Mouse (Mus musculus) cerebellum, postnatal 36 days (tissue): ENCODE data around the gene Pdia6.

Source experiments
- DNase-seq, 2 experiments: peaks; one replicate each; pipeline ENCODE4 v3.0.0; 2021 to 2022; ENCODE audit warnings: mixed read lengths in 2 of 2

Pdia6 gene

DNA sequence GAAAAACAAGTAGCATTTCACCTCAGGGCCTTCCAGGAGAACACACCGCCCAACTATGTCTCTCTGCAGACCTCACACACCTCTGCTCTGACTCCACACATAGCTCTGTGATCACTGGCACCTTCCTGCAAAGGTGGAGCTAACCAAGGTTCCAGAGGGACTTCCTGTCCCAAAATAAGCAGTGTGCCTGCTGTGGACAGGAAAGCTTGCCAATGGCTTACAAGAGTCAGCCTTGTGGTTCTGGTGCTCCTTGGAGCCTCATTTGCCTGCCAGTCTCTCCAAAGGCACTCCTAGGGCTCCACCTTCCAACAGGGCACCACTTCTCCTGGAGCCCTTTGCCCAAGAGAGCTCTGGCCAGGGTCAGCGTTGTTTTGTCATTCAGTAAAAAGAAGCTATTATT, 1.5 kb upstream of the Pdia6 start:
- DNase-seq = no peak

DNA sequence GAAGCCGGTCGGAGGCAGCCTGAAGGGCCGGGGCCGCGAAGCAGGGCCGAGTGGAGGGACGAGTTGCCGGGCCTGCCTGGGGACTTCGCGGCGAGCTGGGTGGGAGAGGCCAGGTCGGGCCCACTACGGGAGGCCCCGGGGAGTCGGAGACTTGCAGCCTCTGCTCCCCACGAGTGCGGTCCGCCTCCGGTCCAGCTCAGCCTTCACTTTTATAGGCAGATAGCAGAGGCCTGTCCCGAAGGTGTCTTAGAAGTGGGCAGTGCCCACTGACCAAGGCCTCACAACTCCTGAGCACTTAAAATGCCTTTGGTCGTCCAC, 287 bp downstream of the Pdia6 start:
- DNase-seq = no peak

DNA sequence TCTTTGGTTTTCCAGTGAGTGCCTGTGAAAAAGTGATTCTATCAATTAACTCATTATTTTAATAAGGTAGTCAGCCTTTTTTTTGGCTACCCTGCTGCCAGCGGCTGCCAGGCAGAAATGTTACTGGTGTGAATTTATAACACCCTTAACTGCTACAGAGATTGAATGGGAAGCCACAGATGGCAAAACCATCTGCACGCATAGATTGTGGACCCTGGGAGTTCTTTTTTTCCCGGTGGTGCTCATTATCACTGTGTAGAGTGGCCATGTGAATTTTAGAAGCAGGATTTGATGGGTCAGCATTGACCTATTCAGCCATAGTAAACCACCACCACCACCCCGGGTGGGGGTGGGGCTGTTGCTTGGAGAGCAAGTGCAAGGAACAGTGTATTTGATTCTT, 971 bp downstream of the Pdia6 start:
- peak in 1 of 2 experiments; percentile 13 for DNase-seq

DNA sequence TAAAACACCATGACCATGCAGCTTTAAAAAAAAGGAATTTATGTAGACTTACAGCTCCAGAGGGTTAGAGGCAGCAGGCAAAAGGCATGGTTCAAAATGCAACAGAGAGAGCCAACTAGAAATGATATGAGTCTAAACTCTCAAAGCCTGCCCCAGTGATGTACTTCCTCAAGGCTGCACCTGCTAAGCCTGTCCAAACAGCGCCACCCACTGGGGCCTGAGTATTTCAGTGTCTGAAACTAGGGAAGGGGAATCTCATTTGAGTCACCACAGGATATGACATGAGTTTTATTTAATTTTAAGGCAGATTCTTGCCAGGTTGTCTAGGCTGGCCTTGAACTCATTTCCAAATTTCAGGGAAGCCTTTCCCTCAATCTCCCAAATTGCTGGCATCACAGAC, 4.9 kb downstream of the Pdia6 start:
- peak; percentile 21 to 39 for DNase-seq

DNA sequence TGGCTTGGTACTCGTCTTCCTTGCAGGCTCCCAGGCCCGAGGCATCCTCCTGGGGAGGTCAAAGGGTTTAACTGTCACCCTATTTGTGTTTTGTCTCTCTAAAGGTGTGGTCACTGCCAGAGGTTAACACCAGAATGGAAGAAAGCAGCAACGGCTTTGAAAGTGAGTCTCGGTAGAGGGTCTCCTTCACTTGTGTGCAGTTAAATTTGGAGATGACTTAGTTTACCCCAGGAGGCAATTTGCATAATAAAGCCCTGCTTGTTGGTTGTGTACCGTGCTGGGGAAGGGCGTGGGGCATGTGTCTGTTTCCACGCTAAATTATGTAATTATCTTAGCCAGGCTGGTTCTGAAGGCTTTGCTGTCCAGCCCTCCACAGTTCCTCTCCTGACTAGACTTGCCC, 7.5 kb downstream of the Pdia6 start:
- DNase-seq = no peak

DNA sequence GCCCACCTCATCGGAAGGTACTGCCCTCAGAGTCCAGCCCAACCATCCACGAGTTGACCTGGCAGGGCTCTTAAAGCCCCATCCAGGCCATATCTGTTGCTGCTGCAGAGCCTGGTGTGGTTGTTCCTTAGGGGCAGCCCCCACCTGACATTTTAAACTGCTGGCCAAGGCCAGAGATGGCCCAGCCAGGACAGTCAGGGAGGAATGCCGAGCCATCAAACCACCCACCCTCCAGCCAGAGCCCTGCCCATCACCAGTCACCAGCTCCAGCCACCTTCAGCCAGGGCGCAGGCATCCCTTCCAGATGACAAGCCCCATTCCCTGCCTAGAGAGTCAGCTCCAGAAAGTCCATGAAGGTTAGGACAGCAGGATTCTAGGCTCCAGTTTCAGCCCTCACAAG, 22.2 kb downstream of the Pdia6 start:
- no peak for DNase-seq

DNA sequence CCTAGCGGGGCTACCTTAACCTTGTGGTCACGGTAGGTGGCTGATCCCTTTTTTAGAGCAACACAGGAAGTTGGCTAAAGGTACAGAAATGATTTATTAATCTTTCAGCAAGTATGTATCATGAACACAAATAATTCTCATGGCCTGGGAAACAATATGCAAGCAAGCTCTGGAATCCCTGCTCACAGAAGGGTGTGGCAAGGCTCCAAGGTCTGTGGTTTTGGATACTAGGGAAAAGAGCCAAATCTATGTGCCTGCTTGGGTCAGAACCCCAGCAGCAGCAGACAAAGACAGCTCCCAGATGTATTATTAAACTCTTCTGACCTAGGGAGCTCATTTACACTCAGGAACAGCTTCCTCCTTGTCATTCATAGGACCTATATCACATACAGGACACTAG, 22.7 kb downstream of the Pdia6 start:
- DNase-seq = no peak

DNA sequence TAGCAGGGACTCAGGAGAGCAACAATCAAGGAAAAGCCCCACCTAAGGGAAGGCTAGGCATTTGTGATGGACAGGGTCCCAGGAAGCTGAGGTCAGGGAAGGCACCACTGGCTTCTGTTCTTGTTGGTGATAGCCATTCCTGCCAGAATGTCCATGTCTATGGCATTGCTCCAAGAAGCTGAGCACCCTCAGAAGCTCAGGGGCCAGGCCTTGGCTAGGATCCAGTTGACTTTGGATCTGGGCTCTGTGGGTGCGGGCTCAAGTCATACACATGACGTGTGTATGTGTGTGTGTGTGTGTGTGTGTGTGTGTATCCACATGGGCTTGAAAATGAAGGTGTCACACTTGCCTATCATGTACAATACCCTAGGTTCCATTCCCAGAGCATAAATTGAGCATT, 23.6 kb downstream of the Pdia6 start:
- DNase-seq = no peak

DNA sequence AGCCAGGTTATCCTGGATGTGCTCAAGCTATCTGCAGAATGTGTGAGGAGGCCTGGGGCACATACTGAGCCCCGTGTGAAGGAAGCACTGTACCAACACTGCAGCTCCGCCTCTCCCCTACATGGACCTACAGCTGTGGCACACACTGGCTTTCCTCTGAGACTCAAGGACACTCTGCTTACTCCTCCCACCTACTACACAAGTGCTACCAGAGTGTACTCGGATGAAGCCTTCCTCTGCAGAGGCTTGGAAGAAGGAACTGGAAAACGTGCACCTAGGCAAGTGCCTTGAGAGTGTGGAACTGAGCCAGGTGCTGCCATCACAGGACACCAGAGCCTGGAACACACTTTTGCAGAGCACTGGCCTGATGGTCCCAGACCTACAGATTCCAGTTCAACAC, 24.2 kb downstream of the Pdia6 start:
- DNase-seq = no peak

DNA sequence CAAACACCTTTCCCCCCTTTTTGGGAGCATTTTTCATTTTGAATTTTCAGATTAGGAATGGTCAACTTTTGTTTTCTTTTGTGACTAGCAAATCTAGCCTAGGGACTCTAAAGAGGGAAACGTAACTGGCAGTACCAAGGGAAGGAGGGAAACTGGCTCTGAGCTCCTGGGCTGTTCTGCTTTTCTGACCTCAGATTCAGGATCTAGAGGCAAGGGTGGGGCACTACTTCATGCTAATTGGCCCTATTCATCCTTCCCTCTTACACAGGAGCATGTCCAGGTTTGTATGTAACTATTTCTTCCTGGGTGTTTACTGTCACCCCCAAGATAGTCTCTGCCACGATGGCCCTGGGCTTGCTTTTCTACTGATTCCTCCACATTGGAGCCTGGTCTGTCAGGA, 30.6 kb downstream of the Pdia6 start:
- DNase-seq = no peak

DNA sequence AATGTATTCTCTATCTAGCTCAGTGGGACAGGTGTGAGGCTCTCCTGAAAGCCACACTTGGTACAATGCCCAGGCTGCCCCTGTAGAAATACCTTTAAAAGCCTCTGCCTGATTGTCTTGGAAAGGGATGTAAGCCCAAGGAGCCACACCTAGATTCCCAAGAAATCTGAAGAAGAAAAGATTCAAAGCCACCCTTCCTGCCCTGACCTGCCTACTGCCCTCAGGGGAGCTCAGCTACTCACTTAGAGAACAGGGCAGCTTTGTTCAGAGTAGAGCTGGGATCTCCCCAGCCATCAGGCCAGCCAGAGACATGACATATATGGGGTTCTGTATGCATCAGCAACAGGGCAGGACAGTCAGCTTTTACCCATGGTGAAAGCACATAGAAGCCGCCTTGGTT, 33.6 kb downstream of the Pdia6 start:
- DNase-seq = no peak

DNA sequence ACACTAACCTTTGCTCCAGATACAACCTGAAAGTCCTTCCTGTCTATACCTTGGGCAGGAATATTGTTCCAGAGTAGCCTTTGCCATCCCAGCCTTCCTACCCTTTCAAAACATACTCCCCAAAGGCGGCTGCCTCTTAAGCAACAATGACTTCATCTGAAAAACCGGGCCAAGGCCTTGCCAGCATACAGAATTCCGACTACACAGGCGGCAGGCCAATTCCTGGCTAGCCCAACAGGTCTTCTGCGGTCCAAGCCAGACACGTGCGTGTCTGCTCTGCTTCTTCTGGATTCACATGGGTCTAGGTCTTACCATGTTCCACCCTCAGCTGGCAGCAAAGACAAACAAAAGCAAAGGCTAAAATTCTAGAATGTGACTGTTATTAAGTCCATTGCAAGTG, 39.1 kb downstream of the Pdia6 start:
- no peak for DNase-seq

DNA sequence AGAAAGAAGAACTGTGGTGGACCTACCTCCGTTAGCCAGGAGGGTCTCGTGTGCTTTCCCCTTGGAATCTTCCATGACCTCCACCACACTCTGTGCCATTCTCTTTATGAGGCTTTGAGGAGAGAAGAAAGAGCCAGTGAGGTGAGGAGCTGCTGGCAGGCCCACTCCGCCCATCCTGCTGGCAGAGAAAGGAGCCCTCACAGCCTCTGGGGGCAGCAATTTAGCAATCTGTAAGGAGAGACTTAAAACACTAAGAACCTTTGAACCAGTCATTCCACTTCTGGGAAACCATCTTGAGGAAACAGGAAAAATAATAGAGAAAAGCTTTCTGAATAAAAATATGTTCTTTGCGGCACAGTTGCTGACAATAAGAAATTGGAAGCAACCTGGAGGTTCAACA, 41.9 kb downstream of the Pdia6 start:
- no peak for DNase-seq

DNA sequence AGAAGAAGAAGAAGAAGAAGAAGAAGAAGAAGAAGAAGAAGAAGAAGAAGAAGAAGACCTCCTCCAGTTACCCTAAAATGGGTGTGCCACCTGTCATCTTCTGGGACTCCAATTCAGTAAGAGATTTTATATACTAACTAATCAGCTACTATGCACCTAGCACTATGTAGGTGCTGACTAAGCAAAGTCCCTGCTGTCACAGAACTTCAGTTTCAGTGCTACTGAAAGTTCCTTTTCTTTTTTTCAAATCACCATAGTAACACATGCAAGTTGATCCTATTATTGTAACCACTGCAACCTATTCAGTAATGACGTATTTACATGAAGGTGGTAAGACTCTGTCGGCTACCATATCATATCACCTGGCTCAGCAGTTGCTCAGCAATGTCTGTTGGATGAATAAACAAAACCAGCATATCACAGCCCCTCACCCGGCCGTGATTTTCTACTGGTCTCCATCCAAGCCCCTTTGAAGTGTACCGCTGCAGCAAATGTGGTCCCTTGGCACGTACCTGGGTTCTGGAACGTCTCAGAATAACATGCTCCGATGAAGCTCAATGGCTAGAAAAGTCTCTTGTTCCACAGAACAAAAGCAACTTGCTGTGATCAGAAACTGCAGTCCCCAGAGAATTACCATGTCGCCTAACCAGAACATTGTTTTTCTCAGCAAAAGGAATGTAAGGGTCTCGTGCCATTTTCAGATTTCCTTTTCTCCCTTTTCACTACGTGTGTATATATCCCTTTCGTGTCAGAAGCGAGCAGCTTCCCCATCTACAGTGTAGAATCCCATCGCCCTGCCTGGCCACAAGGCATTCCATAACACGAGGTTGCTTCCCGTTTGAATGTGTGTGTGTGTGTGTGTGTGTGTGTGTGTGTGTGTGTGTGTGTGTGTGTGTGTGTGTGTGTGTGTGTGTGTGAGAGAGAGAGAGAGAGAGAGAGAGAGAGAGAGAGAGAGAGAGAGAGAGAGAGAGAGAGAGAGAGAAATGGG, 44.8 kb downstream of the Pdia6 start:
- DNase-seq = no peak

DNA sequence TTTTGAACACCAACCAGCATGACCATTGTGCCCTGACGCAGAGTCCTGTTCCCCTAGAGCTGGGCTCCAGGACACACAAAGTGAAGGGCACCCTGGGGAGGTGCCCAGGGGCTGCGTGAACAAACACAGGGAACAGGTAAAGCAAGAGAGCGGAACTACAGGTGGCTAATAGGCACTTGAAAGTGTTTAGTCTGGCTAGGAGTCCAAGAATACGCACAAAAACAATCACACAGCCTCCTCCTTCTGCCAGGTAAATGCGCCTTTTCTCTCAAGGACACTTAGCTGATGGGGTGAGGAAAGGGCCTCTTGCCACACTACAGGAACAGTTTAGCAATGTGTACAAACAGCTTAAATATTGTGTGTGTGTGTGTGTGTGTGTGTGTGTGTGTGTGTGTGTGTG, 49.8 kb downstream of the Pdia6 start:
- DNase-seq = no peak

DNA sequence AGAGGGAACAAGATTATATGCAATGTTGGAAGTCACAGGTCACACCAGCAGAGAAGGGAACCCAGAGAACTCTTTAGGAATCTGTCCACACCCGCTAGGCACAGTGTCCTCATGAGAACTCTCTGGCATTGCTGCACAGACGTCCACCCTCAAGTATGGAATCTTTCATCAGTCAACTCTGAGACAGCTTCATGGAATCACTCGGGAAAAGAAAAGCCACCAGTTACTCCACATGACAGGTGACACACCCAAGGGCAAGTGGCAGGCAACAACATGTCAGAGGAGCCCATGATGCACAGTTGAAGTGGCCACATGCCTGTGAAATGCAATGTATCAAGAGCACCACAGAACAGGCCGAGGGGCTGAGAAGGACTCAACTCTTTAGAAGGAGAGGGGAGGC, 51.6 kb downstream of the Pdia6 start:
- DNase-seq = no peak

DNA sequence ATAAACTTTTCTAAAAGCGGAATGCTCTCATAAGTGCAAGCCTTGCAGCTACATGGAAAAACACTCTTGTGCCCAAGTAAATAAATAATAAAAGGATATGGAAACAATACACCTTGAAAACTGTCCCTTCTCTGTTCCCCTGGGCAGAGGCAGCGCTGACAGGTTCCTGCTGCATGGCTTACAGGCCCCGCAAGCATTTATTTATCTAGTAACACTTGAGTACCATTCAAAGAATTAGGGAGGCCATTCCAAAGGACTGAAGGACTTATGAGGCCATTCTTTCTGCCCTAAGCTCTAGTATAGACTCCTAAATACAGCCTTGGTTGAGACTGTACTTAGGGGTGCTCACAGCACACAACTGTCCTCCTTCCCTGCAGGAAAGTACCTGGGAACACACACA, 52.1 kb downstream of the Pdia6 start:
- DNase-seq = no peak

DNA sequence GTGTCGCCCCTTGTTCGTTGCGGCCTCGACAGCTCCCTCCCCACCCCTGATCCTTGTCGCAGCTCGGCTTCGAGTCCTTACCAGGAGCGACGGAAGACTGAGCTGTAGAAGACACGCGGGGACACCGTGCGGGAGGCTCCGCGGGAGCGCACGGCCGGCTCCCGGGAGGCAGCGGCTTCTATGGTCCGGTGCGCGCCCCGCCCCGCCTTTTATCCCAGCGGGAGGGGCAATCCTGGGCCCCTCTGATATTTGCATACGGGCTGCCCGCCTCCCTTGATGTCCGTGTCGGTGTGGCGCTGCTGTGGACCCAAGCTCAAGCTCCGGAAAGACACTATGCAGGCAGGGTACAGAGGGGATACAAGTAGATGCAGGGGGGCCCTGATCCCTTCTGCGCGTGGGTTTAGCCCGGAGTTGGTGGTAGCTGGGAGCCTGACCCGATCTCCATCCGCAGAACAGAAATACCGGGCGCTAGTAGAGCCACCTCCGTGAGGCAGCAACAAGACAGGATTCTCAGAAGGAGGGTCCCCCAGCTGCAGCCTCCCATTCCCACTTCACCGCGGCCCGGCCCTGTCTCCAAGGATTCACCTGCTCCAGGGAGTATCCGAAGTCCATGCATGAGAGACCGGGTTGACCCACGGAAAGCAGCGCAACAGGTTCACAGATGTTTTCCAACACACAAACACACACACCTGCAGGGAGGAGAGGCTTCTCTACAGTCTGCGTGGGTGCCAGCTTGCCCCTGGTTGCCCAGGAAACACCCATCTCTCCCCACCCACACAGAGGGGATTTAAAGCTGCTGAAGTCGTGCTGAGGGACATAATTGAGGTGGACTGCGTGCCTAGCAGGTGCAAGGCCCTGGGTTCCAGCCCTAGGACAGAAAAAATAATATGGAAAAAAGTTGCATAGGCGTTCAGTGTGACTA, 58.5 kb downstream of the Pdia6 start:
- DNase-seq = no peak

DNA sequence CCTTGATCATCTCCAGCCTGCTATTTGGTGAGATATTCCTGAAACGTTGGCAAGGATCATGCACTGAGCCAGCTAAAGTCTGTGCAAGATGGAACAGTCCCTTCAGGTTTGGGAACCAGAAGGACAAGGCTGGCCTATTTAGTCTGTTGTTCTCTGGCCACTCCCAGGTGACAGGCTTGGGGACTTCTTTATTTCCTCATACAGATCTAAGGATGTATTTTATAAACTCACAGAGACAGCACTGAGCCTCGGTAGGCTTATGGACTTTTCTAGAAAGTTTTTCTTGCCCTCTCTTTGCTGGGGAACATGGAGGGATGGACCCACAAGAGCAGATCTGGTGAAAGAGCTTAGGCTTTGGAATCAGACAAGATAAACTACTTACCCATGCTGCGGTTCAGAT, 62.9 kb downstream of the Pdia6 start, which contains the start of gene Atp6v1c2:
Atp6v1c2 (minus strand) TSS at position 101 of the 400 bp plus-strand sequence.
- no peak for DNase-seq

DNA sequence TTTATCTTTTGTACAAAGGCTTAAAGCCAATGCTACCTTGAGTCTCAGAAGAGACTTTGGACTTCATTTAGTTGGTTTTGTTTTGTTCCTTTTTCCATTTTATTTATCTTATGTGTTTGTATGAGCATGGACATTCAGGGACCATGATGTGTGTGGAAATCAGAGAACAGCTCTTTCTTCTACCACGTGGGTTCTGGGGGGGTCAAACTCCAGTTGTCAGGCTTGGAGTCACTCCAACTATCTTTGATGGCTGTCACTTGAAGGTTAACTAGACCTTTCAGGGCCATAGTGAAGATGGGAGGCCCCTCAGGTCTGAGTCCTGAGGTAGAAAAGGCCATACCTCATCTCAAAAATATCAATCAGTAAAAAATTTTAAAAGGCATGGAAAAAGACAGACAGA, 67.1 kb downstream of the Pdia6 start:
- no peak for DNase-seq
